Mouse (Mus musculus) myocyte (in vitro differentiated cells): ENCODE results near the gene Acadvl.

Source experiments
- E2F4 ChIP-seq: IDR thresholded peaks from one replicate; pipeline ENCODE4 v1.6.1; 2011; ENCODE audit warnings: mild to moderate bottlenecking, control low read depth, moderate library complexity; ENCODE audit not compliant: insufficient read depth
- MAX ChIP-seq: IDR thresholded peaks from one replicate; pipeline ENCODE4 v1.6.1; 2011; ENCODE audit warnings: low read depth, mild to moderate bottlenecking, control low read depth
- POLR2A ChIP-seq: IDR thresholded peaks from one replicate; pipeline ENCODE4 v1.6.1; 2011; ENCODE audit warnings: low read depth, mild to moderate bottlenecking, control low read depth, moderate library complexity; ENCODE audit not compliant: insufficient read length
- TCF12 ChIP-seq: IDR thresholded peaks from one replicate; pipeline ENCODE4 v1.6.1; 2011; ENCODE audit warnings: mild to moderate bottlenecking, control low read depth; ENCODE audit not compliant: poor library complexity, insufficient read depth, severe bottlenecking

GRCm38 (mm10) chr11:70049366-70049765 is 34.2 kb upstream of the Acadvl start:
- TF ChIP-seq MAX (no peak), POLR2A (no peak), TCF12 (no peak), E2F4 (no peak)
